Mouse (Mus musculus) thymus, postnatal 36 days (tissue): ENCODE measurements around the gene Dcps.

Experiments
- DNase-seq, 2 experiments: peaks; one replicate each; pipeline ENCODE4 v3.0.0; 2022; ENCODE audit warnings: mixed read lengths in 2 of 2

Gene Dcps

GRCm38 (mm10) chr9:35108066-35108465 is 67.8 kb downstream of the Dcps start:
- DNase-seq = no peak

- DNase-seq = no peak
Measured at GRCm38 (mm10) chr9:35107396-35107795, 68.5 kb downstream of the Dcps start.

GRCm38 (mm10) chr9:35105884-35106880 is 69.7 kb downstream of the Dcps start:
- DNase-seq = no peak

- no peak for DNase-seq
Measured at GRCm38 (mm10) chr9:35105438-35105837, 70.4 kb downstream of the Dcps start.

GRCm38 (mm10) chr9:35104711-35105110 is 71.2 kb downstream of the Dcps start:
- DNase-seq = no peak

GRCm38 (mm10) chr9:35098762-35099161 is 77.1 kb downstream of the Dcps start:
- DNase-seq = no peak

- no peak for DNase-seq
Measured at GRCm38 (mm10) chr9:35097901-35098300, 78.0 kb downstream of the Dcps start.

- no peak for DNase-seq
Measured at GRCm38 (mm10) chr9:35095726-35096125, 80.1 kb downstream of the Dcps start.

GRCm38 (mm10) chr9:35093350-35093749 is 82.5 kb downstream of the Dcps start:
- DNase-seq = no peak

GRCm38 (mm10) chr9:35092904-35093303 is 83.0 kb downstream of the Dcps start:
- DNase-seq = no peak
